ENCODE assay signal across 19 mouse cellular contexts in the genomic region with DNA sequence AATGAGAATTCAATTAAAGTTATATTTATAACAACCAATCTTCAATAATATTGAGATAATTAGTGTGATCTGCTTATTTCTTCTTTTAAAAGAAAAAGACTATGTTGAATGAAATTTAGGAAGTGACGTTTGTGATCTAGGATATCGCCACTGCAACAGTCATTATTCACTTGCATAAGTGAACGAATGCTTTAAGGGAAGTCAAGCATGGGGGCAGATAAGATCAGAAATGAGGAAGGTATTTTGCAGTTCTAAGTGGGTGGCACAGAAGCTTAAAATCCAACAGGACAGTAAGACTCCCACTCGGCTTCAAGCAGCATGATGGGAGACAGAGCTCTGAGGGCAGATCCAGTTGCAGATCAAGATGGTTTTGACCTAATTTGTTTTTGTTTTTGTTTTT.
"Had no signal": no experiment of that assay in that cellular context is flagged by ENCODE, and none has a peak within 500 bp of the region (broad histone marks: within the 10 kb centered on the region; RNA-seq: fewer than 3 reads in every experiment).

No protein-coding gene starts in this region.

- H3K9me3 ChIP-seq: midbrain, embryonic 10.5 days; midbrain, embryonic 12.5 days; neural tube, embryonic 13.5 days; neural tube, embryonic 15.5 days had no signal

- H3K9ac ChIP-seq: lung, embryonic 14.5 days; midbrain, embryonic 12.5 days; neural tube, embryonic 13.5 days; neural tube, embryonic 15.5 days had no signal

- H3K27ac ChIP-seq: midbrain, embryonic 10.5 days; midbrain, embryonic 12.5 days; neural tube, embryonic 13.5 days; neural tube, embryonic 15.5 days had no signal

- H3K27me3 ChIP-seq: midbrain, embryonic 12.5 days; neural tube, embryonic 13.5 days; neural tube, embryonic 15.5 days had no signal

- H3K4me3 ChIP-seq: midbrain, embryonic 10.5 days; midbrain, embryonic 12.5 days; myocyte; neural tube, embryonic 13.5 days; neural tube, embryonic 15.5 days had no signal

- ATAC-seq: midbrain, embryonic 16.5 days had no signal

- H3K4me2 ChIP-seq: lung, embryonic 14.5 days; midbrain, embryonic 12.5 days; neural tube, embryonic 13.5 days; neural tube, embryonic 15.5 days had no signal

- DNase-seq: lung, adult 18-20 months; lung, embryonic 14.5 days; lung, postnatal 10 days; lung, postnatal 4 days; midbrain, embryonic 14.5 days; retina, postnatal 1 day; right cerebral cortex, adult 18-20 months; right cerebral cortex, postnatal 14 days; right cerebral cortex, postnatal 4 days; spleen, adult 18-20 months; thymus, adult 18-20 months; thymus, postnatal 14 days; thymus, postnatal 36 days had no signal

- H3K36me3 ChIP-seq: midbrain, embryonic 12.5 days; neural tube, embryonic 13.5 days; neural tube, embryonic 15.5 days had no signal

- H3K4me1 ChIP-seq: midbrain, embryonic 10.5 days; midbrain, embryonic 12.5 days; neural tube, embryonic 13.5 days; neural tube, embryonic 15.5 days had no signal
